Mouse (Mus musculus) kidney, embryonic 14.5 days (tissue): ENCODE measurements around the gene Coa7. TPM values are rescaled to one million over a fixed set of nuclear protein-coding genes. Genes with fewer than 3 reads are reported as not detected.

Source experiments
- ATAC-seq: fragments of 200-750 bp; cut with Nextera tagmentation; 2 replicates; pipeline ENCODE4 v1.8.0; 2017; ENCODE audit warnings: moderate number of reproducible peaks, mild to moderate bottlenecking, moderate TSS enrichment, moderate library complexity; ENCODE audit not compliant: low FRiP score, low TSS enrichment
- H3K27ac ChIP-seq: fragments of 300-500 bp; sonication (generic); 2 replicates; pipeline ENCODE4 v1.5.1; 2014; ENCODE audit warnings: low read depth, mild to moderate bottlenecking, low read length, moderate library complexity, mixed read lengths
- H3K27me3 ChIP-seq: fragments of 300-500 bp; sonication (generic); 2 replicates; pipeline ENCODE4 v1.6.1; 2014; ENCODE audit warnings: mild to moderate bottlenecking, low read length; ENCODE audit not compliant: control insufficient read depth, insufficient read depth
- H3K36me3 ChIP-seq: fragments of 300-500 bp; sonication (generic); 2 replicates; pipeline ENCODE4 v1.6.1; 2014; ENCODE audit warnings: low read length, mixed read lengths; ENCODE audit not compliant: control insufficient read depth, insufficient read depth
- H3K4me1 ChIP-seq: fragments of 300-500 bp; sonication (generic); 2 replicates; pipeline ENCODE4 v1.6.1; 2014; ENCODE audit warnings: low read length, mixed read lengths; ENCODE audit not compliant: control insufficient read depth, insufficient read depth
- H3K4me2 ChIP-seq: fragments of 300-500 bp; sonication (generic); replicated peaks from 2 replicates; pipeline ENCODE4 v1.6.1; 2014; ENCODE audit warnings: low read depth, mild to moderate bottlenecking, low read length
- H3K4me3 ChIP-seq: fragments of 300-500 bp; sonication (generic); 2 replicates; pipeline ENCODE4 v1.5.1; 2014; ENCODE audit warnings: mild to moderate bottlenecking, low read length
- H3K9ac ChIP-seq: fragments of 300-500 bp; sonication (generic); 2 replicates; pipeline ENCODE4 v1.6.1; 2014; ENCODE audit warnings: low read depth, mild to moderate bottlenecking, low read length, moderate library complexity
- H3K9me3 ChIP-seq: fragments of 300-500 bp; sonication (generic); 2 replicates; pipeline ENCODE4 v1.6.1; 2016; ENCODE audit warnings: low read length; ENCODE audit not compliant: control insufficient read depth
- WGBS: fragments of 180-500 bp; shearing (Covaris S2); extraction: QIAGEN DNeasy Blood & Tissue Kit; methylation state at CpG from one replicate; pipeline ENCODE4 v1.1.7; 2014; 5-methylcytosine and 5-hydroxymethylcytosine counted together
- polyA plus RNA-seq: library from polyadenylated mRNA; unstranded; fragments of >200 nt; fragmentation: Nextera tagmentation; extraction: Ambion mirVana; gene quantifications from 2 replicates; pipeline ENCODE4 v1.2.1, GENCODE M21; 2014

Coa7 gene
- polyA plus RNA-seq, 1 experiment from 2014 or later: 58.1 TPM

- H3K9ac ChIP-seq: no peak overlapping the region
- no peak overlapping the region for H3K27ac ChIP-seq
- ATAC-seq: no peak
- H3K4me3 ChIP-seq: no peak overlapping the region
- 81% methylated on average over 2 of the region's 2 CpGs for WGBS
- H3K36me3 ChIP-seq: peaks cover 45% of the 10 kb centered on the region
- H3K27me3 ChIP-seq: no peaks in the 10 kb centered on the region
- no peaks in the 10 kb centered on the region for H3K9me3 ChIP-seq
- no peaks in the 10 kb centered on the region for H3K4me1 ChIP-seq
- H3K4me2 ChIP-seq: no peak overlapping the region
Measured at GRCm38 (mm10) chr4:108336765-108337164, 8.8 kb downstream of the Coa7 start.

DNA sequence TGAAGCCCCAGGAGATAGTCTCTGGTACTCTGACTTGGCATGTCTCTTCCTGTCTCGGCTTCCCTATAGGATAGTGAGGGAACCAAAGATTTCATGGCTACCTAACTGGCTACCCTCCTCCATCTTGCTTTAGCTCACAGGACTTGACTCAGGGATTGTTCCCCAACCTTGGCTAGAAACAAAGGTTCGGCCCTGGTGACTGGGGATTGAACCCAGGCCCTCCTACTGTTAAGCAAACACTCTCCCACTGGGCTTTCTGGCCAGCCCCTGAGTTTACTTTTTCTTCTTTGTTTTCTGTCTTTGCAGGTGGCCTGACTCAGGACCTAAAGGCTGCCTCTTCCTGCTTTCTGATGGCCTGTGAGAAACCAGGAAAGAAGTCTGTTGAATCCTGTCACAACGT is 9.9 kb downstream of the Coa7 start:
- Histone ChIP-seq H3K4me1 (no peaks in the 10 kb centered on the region), H3K4me2 (no peak overlapping the region), H3K27me3 (no peaks in the 10 kb centered on the region), H3K27ac (no peak overlapping the region), H3K36me3 (peaks cover 40% of the 10 kb centered on the region), H3K9me3 (no peaks in the 10 kb centered on the region), H3K9ac (no peak overlapping the region), H3K4me3 (no peak overlapping the region)
- ATAC-seq: no peak
- WGBS: 61% methylated on average over 3 of the region's 3 CpGs

DNA sequence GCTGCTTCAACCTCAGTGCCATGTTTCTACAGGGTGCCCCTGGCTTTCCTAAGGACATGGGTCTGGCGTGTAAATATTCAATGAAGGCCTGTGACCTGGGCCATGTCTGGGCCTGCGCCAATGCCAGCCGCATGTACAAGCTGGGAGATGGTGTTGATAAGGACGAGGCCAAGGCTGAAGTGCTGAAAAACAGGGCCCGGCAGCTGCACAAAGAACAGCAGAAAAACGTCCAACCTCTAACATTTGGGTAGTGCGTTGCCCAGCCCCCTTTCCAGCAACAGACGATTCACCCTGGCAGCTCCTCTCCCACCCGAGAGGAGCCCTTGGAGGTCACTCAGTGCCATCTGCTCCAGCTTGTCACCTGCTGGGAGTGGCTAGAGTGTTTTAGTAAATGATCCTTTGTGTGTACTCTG is 10.4 kb downstream of the Coa7 start:
- no peak for ATAC-seq
- whole genome bisulfite sequencing: 68% methylated on average over 9 of the region's 9 CpGs
- Histone ChIP-seq H3K9me3 (no peaks in the 10 kb centered on the region), H3K4me2 (no peak overlapping the region), H3K27ac (no peak overlapping the region), H3K9ac (no peak overlapping the region), H3K36me3 (peaks cover 37% of the 10 kb centered on the region), H3K4me1 (no peaks in the 10 kb centered on the region), H3K27me3 (no peaks in the 10 kb centered on the region), H3K4me3 (no peak overlapping the region)

GRCm38 (mm10) chr4:108338811-108339210 is 10.9 kb downstream of the Coa7 start:
- ATAC-seq: no peak
- H3K9me3 ChIP-seq: no peaks in the 10 kb centered on the region
- WGBS: 75% methylated on average over 10 of the region's 10 CpGs
- H3K9ac ChIP-seq: no peak overlapping the region
- H3K4me3 ChIP-seq: no peak overlapping the region
- H3K4me2 ChIP-seq: no peak overlapping the region
- H3K36me3 ChIP-seq: peaks cover 34% of the 10 kb centered on the region
- H3K27ac ChIP-seq: no peak overlapping the region
- H3K27me3 ChIP-seq: no peaks in the 10 kb centered on the region
- no peaks in the 10 kb centered on the region for H3K4me1 ChIP-seq

DNA sequence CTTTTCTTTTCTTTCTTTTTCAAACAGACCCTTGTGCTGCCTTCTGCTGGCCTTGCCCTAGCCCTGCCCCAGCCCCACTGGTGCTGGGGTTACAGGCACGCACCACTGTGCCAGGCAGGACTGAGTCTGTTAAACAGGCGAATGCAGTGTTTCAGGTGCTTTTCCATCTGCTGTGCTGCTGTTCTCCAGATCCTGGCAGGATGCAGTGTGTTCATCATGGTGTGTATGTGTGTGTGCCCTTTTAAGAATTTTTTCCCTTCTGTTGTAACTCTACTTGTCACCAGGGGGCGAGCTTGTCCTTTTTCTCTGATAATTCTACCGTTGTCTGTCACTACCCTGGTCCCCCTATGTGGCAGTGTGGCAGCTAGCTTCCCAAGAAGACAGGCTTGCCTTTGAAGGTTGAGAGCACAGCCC is 11.3 kb downstream of the Coa7 start:
- Histone ChIP-seq H3K4me2 (no peak overlapping the region), H3K27ac (no peak overlapping the region), H3K4me3 (no peak overlapping the region), H3K9ac (no peak overlapping the region), H3K36me3 (peaks cover 32% of the 10 kb centered on the region), H3K4me1 (peaks cover 3% of the 10 kb centered on the region), H3K27me3 (no peaks in the 10 kb centered on the region), H3K9me3 (no peaks in the 10 kb centered on the region)
- peak; percentile 71 for ATAC-seq
- WGBS: 20% methylated on average over 4 of the region's 4 CpGs

DNA sequence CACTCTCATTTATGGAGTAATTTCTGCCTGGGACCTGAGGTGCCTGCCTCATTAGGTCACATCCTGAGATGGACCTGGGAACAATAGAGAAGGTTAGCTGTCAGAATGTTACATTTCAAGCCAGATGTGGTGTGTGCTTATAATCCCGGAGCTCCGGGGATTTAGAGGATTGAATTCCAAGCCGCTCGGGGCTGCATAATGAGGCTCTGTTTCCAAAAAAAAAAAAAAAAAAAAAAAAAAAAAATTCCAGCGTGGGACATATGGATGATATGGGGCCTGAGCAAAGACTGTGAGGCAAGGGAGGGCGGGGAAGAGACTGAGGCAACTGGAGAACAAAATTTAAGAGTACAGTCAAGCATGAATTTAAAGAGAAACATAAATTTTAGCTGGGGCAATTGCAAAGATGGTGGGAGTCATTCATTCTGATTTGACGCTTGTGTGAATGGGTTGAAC is 16.7 kb downstream of the Coa7 start:
- Histone ChIP-seq H3K4me1 (peaks cover 41% of the 10 kb centered on the region), H3K4me3 (no peak overlapping the region), H3K9me3 (no peaks in the 10 kb centered on the region), H3K9ac (peak overlapping the region; percentile 23; the same call in 1 of the 2 replicates), H3K4me2 (no peak overlapping the region), H3K36me3 (0 out of 2 replicates have a peak, but pooled peaks cover 3% of the 10 kb centered on the region), H3K27ac (peak overlapping the region; percentile 80), H3K27me3 (no peaks in the 10 kb centered on the region)
- ATAC-seq: peak; percentile 63; the same call in 1 of the 2 replicates
- WGBS: 10% methylated on average over 7 of the region's 7 CpGs

DNA sequence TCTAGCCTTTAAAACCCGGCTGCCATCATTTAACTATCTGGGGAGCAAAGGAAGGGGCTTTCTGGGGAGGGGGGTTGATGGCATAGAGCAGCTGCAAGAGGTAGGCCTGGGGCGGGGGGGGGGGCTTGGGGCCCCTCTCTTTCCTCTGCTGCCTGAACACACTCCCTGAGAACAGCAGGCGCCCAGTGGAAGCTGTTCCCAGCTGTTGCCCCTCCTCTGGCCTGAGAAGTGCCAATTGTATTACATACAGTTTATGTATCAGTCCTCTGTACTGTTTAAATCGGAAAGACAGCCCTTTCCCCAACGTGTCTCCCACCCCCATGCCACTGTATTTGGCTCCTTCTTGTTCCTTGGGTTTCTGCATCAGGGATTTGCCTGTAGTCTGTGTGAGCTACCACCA is 17.9 kb downstream of the Coa7 start:
- H3K4me3 ChIP-seq: no peak overlapping the region
- no peak for ATAC-seq

GRCm38 (mm10) chr4:108347111-108347510 is 19.2 kb downstream of the Coa7 start:
- ATAC-seq: no peak
- no peak overlapping the region for H3K9ac ChIP-seq
- 68% methylated on average over 5 of the region's 5 CpGs for WGBS
- H3K36me3 ChIP-seq: no peaks in the 10 kb centered on the region
- H3K4me3 ChIP-seq: no peak overlapping the region
- H3K27me3 ChIP-seq: no peaks in the 10 kb centered on the region
- no peaks in the 10 kb centered on the region for H3K9me3 ChIP-seq
- H3K27ac ChIP-seq: no peak overlapping the region
- peaks cover 59% of the 10 kb centered on the region for H3K4me1 ChIP-seq
- no peak overlapping the region for H3K4me2 ChIP-seq

More for the DNA sequence above, 17.9 kb downstream of the Coa7 start:
- 32% methylated on average over 5 of the region's 5 CpGs for WGBS
- Histone ChIP-seq H3K27me3 (no peaks in the 10 kb centered on the region), H3K27ac (peak overlapping the region; percentile 73; the same call in 1 of the 2 replicates), H3K9ac (no peak overlapping the region), H3K4me2 (no peak overlapping the region), H3K9me3 (no peaks in the 10 kb centered on the region), H3K4me1 (peaks cover 53% of the 10 kb centered on the region), H3K36me3 (no peaks in the 10 kb centered on the region)

DNA sequence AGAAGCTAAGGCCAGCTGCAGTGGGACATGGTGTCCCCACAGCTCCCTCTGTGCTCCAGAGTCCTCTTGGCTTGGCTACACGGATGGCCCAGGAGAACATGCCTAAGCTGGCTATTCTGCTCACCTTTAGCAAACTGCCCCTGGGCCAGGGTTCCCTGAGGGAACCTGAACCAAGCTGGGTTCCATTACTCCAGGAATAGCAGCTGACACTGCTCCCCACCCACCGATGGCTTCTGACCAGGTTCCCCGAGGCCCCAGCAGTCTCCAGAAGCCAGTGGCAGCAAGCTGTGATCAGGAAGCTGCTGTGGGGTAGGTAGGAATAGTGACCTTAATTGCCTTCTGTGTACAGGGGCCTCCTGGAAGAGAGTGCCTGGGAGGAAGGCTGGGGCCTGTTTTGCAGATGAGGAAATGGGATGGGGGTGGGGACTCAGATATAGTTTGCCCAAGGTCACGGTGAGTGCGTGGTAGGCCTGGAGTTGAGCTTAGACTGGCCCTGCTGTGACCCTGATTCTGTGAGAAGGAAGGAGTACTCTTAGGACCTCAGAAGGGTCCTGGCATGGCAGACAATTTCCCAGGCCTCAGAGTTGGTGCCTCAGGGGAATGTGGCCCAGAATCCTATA is 20.4 kb downstream of the Coa7 start:
- WGBS: 40% methylated on average over 5 of the region's 5 CpGs
- H3K4me3 ChIP-seq: no peak overlapping the region
- H3K4me1 ChIP-seq: peaks cover 59% of the 10 kb centered on the region
- H3K9ac ChIP-seq: no peak overlapping the region
- peak overlapping the region; percentile 62 for H3K27ac ChIP-seq
- no peaks in the 10 kb centered on the region for H3K27me3 ChIP-seq
- ATAC-seq: no peak
- no peak overlapping the region for H3K4me2 ChIP-seq
- H3K36me3 ChIP-seq: no peaks in the 10 kb centered on the region
- H3K9me3 ChIP-seq: no peaks in the 10 kb centered on the region
